Mouse (Mus musculus) liver, adult 2 months (tissue): ENCODE measurements at regions not wholly inside any gene's neighbourhood (a gene's known extent, or its start where the extent isn't known, plus 50 kb on each side); places are given as distances from the start of the nearest gene placed in this dataset.

ENCODE experiments used
- DNase-seq: peaks from one replicate; pipeline ENCODE4 v3.0.0-alpha.2; 2011; ENCODE audit warnings: low read depth, low spot score; ENCODE audit errors: extremely low read depth
- H3K27ac ChIP-seq: fragments of 200-500 bp; replicated peaks from 2 replicates; pipeline ENCODE4 v1.5.1; 2012; ENCODE audit warnings: low read depth, mild to moderate bottlenecking, control low read depth, inconsistent platforms, low read length; ENCODE audit not compliant: insufficient read depth
- H3K27me3 ChIP-seq: fragments of 200-500 bp; 2 replicates; pipeline ENCODE4 v1.6.1; 2012; ENCODE audit warnings: mild to moderate bottlenecking, moderate library complexity, low read length, inconsistent platforms; ENCODE audit not compliant: control insufficient read depth, insufficient read depth
- H3K36me3 ChIP-seq: fragments of 200-500 bp; 2 replicates; pipeline ENCODE4 v1.6.1; 2012; ENCODE audit warnings: low read length, inconsistent platforms; ENCODE audit not compliant: control insufficient read depth, insufficient read depth
- H3K4me1 ChIP-seq: fragments of 200-500 bp; 2 replicates; pipeline ENCODE4 v1.6.1; 2011; ENCODE audit warnings: low read length; ENCODE audit not compliant: control insufficient read depth, insufficient read depth
- H3K4me3 ChIP-seq: fragments of 200-500 bp; 2 replicates; pipeline ENCODE4 v1.5.1; 2011; ENCODE audit warnings: low read depth, mild to moderate bottlenecking, control low read depth, low read length, moderate library complexity; ENCODE audit not compliant: insufficient read depth
- H3K79me2 ChIP-seq: fragments of 200-500 bp; 2 replicates; pipeline ENCODE4 v1.6.1; 2012; ENCODE audit warnings: inconsistent platforms, mild to moderate bottlenecking, low read length, moderate library complexity; ENCODE audit not compliant: control insufficient read depth, insufficient read depth
- H3K9ac ChIP-seq: fragments of 200-500 bp; 2 replicates; pipeline ENCODE4 v1.6.1; 2012; ENCODE audit warnings: low read depth, mild to moderate bottlenecking, control low read depth, inconsistent platforms, low read length
- CTCF ChIP-seq: fragments of 200-500 bp; IDR thresholded peaks from 2 replicates; pipeline ENCODE4 v1.5.1; 2011; ENCODE audit warnings: low read depth, low read length, control low read depth
- POLR2A ChIP-seq: fragments of 200-500 bp; IDR thresholded peaks from 2 replicates; pipeline ENCODE4 v1.6.1; 2011; ENCODE audit warnings: low read length, control low read depth; ENCODE audit not compliant: insufficient read depth; ENCODE audit errors: extremely low read depth
- WGBS: fragments of 180-500 bp; shearing (Covaris S2); methylation state at CpG from one replicate; pipeline ENCODE4 v1.1.7; 2018; 5-methylcytosine and 5-hydroxymethylcytosine counted together

DNA sequence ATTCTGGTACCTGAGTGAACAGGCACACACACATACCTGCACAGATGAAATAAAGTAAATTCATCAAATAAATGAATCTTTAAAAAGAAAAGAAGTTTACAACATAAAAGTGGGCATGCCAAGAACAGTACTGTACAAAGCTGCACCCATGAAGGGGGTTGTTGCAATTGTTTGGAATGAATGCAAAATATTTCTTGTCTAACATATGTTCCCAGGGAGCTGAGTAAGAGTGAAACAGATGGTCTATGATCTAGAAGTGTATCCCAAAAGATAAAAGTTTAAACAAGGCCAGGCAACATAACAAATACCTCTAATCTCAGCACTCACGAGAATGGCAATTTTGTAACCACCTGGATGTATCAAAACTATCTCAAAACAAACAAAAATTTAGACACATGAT, 1685.5 kb upstream of the Dsel start:
- Histone ChIP-seq H3K9ac (no peak overlapping the region), H3K27ac (no peak overlapping the region), H3K4me3 (no peak overlapping the region), H3K36me3 (no peaks in the 10 kb centered on the region), H3K79me2 (no peaks in the 10 kb centered on the region), H3K27me3 (no peaks in the 10 kb centered on the region), H3K4me1 (no peaks in the 10 kb centered on the region)
- TF ChIP-seq CTCF, result no peak
- TF ChIP-seq POLR2A, result no peak
- no peak for DNase-seq
- 38% methylated on average over 1 of the region's 1 CpGs for WGBS

DNA sequence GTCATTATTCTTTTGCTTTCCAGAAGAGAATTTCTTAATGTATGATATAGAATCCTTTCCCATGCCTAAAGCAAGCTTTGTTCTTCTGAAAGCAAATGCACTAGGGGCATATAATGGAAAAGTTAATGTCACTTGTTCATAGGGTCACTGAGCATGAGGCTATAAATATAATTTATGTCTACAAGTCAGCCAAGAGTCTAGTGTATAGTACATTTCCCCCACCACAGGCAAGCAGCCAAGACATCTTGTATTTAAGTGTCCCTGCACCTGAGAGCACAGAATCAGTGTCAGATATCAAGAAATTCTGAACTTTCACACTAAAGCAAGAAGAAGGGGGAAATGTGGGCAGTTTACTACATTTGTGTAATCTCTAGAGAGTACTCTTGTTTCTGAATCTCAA, 1675.3 kb upstream of the Dsel start:
- no peak for DNase-seq
- TF ChIP-seq POLR2A, result no peak
- TF ChIP-seq CTCF, result no peak
- Histone ChIP-seq H3K36me3 (no peaks in the 10 kb centered on the region), H3K79me2 (no peaks in the 10 kb centered on the region), H3K4me3 (no peak overlapping the region), H3K27me3 (no peaks in the 10 kb centered on the region), H3K4me1 (no peaks in the 10 kb centered on the region), H3K27ac (no peak overlapping the region), H3K9ac (no peak overlapping the region)

DNA sequence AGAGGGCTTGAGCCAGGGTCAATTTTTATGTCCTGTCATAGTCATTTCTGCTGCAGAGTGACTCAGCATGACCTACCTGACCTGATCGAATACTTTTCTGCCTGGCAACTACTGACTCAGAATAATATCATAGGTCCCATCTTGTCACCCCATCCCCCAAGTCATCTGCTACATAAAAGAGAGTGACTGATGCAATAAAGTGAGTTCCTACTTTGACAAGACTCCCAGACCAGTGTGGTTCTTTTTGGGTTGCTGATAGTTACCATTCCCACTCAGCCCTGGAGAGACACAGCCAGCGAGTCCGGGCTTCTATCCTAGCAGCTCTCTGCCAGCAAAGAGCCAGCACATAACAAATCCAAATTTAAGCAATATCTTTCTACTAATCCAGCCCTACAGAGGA, 1665.8 kb upstream of the Dsel start:
- 84% methylated on average over 3 of the region's 3 CpGs for WGBS
- no peak for TF ChIP-seq POLR2A
- no peak for TF ChIP-seq CTCF
- H3K9ac ChIP-seq, result no peak overlapping the region
- no peaks in the 10 kb centered on the region for H3K36me3 ChIP-seq
- no peak overlapping the region for H3K27ac ChIP-seq
- no peaks in the 10 kb centered on the region for H3K79me2 ChIP-seq
- DNase-seq, result peak; percentile 35
- H3K27me3 ChIP-seq, result no peaks in the 10 kb centered on the region
- no peak overlapping the region for H3K4me3 ChIP-seq
- H3K4me1 ChIP-seq, result no peaks in the 10 kb centered on the region

DNA sequence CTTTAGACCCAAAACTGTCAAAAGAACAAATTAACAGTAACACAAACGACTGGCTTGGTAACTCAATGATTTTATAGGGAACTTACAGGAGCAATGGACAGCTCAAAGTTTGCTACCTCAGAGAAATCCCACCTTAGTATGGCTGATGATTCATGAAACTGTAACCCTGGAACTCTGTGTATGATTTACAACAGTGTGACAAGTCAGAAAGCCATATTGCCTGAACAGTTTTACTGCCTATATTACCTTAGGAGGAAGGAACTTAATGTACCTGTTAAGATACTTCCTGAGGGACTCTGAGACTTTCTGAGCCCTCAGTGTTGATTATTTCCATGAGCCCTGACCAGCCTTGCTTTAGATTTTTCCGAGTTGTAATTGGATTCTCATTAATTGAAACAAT, 1631.3 kb upstream of the Dsel start:
- Histone ChIP-seq H3K27me3 (no peaks in the 10 kb centered on the region), H3K4me1 (no peaks in the 10 kb centered on the region), H3K4me3 (no peak overlapping the region), H3K36me3 (no peaks in the 10 kb centered on the region), H3K27ac (no peak overlapping the region), H3K9ac (no peak overlapping the region), H3K79me2 (no peaks in the 10 kb centered on the region)
- 41% methylated on average over 2 of the region's 2 CpGs for WGBS
- no peak for DNase-seq
- no peak for TF ChIP-seq CTCF
- TF ChIP-seq POLR2A, result no peak

DNA sequence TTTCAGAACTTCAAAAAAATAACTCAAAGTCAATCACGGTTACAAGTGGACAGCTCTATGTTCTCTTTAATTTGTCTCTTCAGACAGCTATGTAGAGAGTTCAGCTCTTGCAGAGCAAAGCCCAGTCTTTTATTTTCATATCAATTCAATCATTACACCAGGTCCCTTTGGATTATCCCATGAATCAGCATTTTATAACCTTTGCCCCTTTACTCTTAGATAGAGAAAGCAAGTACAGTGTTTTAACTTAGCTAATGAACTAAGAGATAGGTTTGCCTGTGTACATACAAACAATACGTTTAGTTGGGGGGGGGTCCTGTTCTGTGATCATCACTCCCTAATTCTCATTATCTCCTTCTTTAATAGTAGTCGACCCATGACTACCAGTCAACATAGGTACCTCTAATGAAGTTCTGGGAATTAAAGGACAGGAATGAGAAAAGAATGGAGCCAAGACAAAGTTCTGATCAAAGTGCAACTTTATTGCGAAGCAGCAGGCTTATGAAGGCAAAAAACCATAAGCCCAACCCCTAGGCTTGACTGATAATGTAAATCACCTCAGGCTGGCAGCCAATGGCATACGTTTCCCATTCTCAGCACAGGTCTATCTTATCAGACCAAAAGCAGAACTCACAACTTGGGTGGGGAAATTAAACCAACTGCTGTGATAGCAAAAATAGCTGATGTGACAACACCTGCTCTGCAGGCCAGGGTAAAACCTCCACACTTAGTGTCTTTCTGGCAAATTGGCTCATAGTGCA, 1625.7 kb upstream of the Dsel start:
- Histone ChIP-seq H3K27me3 (no peaks in the 10 kb centered on the region), H3K79me2 (no peaks in the 10 kb centered on the region), H3K9ac (no peak overlapping the region), H3K4me1 (no peaks in the 10 kb centered on the region), H3K27ac (no peak overlapping the region), H3K4me3 (no peak overlapping the region), H3K36me3 (no peaks in the 10 kb centered on the region)
- DNase-seq, result no peak
- TF ChIP-seq POLR2A (no peak), CTCF (no peak)
- 72% methylated on average over 5 of the region's 5 CpGs for WGBS

DNA sequence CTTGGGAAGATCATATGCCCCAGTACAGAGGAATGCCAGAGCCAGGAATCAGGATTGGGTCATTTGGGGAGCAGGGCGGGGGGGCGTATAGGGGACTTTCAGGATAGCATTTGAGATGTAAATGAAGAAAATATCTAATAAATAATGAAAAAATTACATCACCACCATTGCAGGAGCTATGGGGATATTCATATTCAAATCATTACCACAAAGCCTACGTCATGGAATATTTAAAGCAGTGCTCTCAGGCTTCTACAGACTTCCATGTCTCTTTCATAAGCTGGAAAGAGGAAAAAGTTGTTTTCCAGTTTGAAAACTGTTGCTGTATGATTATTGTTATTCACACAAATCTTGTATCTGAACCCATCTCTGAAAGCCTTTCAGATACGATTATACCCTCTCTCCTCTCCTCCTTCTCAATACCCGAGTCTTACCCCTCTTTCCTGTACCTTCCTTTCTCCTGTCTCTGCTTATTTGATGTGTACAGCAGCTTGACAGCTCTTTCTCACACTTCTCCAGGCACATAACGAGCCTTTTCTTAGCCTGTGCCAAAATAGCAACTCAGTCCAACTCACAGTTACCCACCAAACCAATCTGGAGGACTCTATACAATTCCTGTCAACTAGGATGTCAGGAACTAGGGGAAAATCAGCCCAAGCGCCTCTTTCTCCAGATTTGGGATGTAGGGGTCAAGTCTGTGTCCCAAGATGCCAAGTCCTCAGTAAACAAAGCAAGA, 1592.0 kb upstream of the Dsel start:
- H3K4me1 ChIP-seq, result no peaks in the 10 kb centered on the region
- no peak overlapping the region for H3K27ac ChIP-seq
- H3K9ac ChIP-seq, result no peak overlapping the region
- no peaks in the 10 kb centered on the region for H3K27me3 ChIP-seq
- no peak for DNase-seq
- no peaks in the 10 kb centered on the region for H3K36me3 ChIP-seq
- WGBS, result 64% methylated on average over 7 of the region's 7 CpGs
- no peak overlapping the region for H3K4me3 ChIP-seq
- H3K79me2 ChIP-seq, result no peaks in the 10 kb centered on the region
- TF ChIP-seq CTCF (no peak), POLR2A (no peak)
